Mouse (Mus musculus) liver, adult (tissue): Measurements from ENCODE around the gene Vwa5b2.

Source experiments
- GATA4 ChIP-seq: IDR thresholded peaks from 2 replicates; pipeline ENCODE4 v1.6.1; 2014; ENCODE audit warnings: mild to moderate bottlenecking, low read length; ENCODE audit not compliant: insufficient replicate concordance

Vwa5b2 gene

DNA sequence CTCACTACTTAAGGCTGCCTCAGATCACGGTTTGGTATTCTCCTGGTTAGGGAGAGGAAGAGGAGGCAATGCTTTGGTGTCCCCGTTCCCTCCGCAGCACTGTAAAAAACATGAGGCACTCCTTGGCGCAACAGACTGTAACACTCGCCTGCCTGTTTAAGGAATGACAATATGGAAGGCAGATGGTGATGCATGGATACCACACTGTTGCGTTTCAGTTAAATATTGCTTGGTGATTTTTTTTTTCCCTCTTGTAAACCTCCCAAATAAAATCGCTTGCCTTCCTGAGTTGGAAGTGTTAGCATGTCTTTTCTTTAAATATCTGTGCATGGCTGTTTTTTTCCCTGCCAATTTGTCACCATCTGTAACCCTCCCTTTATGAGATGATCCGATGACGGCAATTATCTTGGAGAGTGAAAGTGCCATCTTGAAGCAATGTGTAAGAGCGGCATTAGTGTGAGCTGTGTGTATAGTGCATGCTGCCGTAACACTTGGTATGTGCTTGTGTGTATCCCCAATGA, 39.7 kb downstream of the Vwa5b2 start:
- no peak for TF ChIP-seq GATA4

DNA sequence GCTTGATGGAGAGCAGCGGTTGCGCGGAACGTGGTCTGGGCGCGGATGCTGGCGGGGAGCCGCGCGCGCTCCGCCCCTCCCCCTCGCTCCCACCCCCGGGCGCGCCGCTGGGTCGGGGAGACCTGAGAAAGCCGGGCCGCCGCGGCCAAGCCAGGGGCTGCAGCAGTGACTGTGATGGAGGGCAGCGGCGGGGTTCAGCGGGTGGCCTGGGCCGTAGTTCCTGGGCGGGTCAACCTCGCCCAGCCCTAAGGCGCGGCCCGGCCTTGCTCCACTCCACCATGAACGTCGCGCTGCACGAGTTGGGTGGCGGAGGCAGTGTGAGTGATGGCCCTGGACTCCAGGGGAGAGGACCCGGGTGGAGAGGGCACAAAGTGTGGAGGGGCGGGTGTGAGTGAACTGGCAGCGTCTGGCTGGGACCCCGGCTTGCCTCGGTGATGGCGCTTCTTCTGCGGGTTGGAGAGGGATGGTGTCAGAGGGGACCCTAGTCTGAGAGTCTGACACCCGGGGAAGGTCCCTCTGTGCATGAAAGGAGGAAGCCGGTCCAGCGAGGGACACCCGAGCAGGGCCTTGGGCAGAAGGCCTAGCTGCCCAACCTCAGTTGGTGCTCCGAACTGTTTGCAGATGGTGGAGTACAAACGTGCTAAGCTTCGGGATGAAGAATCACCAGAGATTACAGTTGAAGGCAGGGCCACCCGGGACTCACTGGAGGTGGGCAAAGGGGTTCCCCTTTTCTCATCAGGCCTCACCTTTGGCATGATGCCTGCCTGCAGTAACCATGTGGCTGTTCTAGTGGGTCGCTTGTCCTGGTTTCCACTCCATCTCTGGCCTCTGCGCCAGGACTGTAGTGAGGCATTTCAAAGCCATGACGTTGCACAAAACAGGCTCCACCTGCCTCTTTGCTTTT, 40.7 kb downstream of the Vwa5b2 start, which contains the start of gene Ece2:
Ece2 (plus strand) TSS at position 98 of the 904 bp plus-strand sequence.
- no peak for TF ChIP-seq GATA4

DNA sequence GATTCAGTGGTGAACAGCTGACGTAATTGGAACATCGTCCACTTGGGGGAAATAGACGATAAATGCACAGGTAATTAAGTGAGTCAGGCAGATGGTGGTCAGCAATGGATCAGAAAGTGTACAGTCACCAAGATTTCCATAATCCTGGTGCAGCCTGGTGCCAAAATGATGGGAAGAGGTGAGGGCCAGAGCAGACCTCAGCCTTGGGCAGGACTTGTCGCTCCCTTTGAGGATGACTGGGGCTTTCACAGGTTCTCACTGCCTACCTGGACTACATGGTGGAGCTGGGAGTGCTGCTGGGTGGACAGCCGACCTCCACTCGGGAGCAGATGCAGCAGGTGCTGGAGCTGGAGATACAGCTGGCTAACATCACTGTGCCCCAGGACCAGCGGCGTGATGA, 48.1 kb downstream of the Vwa5b2 start:
- TF ChIP-seq GATA4 = no peak

DNA sequence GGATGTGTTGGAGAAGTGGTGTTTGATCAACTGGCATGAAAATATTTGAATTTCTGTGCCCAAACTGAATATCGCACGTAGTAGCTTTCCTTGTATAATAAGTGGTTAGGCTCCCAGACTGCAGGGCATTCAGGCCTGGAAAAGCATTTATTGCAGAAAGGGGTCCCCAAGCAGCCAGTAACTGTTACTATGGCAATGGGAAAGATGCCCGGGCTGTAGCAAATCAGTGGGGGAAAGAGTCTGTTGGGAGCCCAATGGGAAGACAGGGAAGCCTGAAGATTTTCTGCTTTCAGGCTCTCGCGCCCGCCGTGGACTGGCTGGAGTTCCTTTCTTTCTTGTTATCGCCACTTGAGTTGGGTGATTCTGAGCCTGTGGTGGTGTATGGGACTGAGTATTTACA, 49.1 kb downstream of the Vwa5b2 start:
- TF ChIP-seq GATA4 = no peak

DNA sequence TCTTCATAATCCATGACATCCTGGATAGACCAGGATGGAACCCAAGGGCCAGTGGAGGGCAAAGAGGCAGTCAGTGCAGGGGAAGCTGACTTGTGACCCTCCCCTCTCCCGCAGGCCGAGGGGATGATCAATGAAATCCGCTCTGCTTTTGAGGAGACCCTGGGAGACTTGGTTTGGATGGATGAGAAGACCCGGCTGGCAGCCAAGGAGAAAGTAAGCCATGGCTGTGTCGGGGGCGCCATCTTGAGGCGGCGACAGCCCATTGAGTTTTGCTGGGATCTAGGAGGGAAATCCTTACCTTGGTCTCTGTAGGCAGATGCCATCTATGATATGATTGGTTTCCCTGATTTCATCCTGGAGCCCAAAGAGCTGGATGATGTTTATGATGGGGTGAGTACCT, 52.9 kb downstream of the Vwa5b2 start:
- TF ChIP-seq GATA4 = no peak

DNA sequence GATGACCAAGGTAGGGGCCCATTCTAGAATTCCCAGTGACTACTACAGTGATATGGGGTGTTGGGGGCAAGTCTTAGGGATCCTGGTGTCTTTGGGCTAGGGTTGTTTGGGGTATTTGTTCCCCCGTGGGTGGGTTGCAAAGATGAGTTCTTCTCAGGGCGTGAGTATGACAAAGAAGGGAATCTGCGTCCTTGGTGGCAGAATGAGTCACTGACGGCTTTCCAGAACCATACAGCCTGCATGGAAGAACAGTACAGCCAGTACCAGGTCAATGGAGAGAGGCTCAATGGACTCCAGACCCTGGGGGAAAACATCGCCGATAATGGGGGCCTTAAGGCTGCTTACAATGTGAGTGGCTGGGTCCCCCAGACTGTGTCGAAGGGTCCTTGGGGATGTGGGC, 54.6 kb downstream of the Vwa5b2 start:
- no peak for TF ChIP-seq GATA4

DNA sequence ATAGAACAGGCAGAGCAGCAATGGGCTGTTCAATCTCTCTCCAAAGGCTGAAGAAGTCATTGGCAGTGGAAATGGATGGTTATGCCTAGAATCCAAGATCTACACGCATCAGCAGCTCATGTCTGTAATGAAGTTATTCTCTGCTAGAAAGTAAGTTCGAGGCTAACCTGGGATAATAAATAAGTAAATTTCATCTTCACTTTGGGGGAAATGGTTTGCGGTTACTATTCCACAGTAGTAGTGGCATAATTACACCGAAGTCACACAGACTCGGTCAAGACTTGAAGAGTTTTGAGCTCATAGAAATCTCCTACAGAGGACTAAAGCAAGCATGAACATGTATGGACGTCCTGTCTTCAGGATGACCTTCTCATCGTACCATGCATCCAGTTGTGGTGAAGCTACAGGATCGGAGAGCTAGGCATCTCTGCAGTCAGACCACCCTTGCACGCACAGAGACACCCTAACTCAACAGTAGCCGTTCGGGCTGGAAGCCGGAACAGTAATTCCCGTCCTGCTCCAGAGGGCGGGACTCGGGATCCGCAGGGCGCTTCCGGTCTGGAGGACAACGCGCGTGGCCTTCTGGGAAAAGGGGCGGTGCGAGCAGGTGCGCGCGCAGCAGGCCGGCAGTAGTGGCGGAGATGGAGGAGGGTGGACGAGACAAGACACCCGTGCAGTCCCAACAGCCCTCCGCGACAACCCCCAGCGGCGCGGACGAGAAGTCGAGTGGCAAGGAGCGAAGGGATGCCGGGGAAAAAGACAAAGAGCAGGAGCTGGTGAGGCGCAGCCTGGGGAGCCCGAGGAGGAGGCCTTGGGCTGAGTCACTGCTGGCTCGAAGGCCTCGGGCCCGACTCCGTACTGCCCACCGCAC, 62.0 kb downstream of the Vwa5b2 start, which contains the start of gene Psmd2:
Psmd2 (plus strand) TSS at position 577 of the 871 bp plus-strand sequence.
- no peak; the same call in 1 of the 2 replicates for TF ChIP-seq GATA4

DNA sequence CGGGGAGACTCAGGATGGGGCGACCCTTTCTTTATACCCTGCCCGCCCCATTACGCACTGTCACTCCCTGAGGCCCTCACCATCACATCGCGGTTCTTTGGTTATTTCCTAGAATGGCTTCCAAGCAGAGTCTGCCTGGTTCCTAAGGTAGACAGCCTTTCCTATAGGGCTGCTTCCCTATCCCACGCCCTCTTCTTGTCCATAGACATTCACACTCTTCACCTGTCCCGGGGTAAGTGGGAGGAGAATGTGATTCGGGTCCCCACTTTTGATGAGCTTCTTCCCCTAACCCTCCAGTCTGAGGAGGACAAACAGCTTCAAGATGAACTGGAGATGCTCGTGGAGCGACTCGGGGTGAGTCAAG, 62.7 kb downstream of the Vwa5b2 start:
- no peak for TF ChIP-seq GATA4

DNA sequence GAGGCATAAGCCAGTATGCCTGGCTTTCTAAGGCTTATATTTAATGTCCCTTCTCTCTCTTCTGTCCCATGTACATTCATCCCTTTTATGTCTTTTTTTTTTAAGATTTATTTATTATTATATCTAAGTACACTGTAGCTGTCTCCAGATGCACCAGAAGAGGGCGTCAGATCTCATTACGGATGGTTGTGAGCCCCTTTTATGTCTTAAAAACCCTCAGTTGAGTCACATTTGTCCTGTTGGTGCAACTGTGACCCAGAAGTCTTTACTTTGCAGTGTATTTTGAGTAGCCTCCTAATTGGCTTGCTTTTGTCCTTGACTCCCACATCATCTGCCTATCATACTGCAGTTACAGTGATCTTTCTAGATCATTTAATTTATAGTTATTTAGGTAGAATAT, 64.0 kb downstream of the Vwa5b2 start:
- no peak for TF ChIP-seq GATA4
